8 mouse cellular contexts compared by ENCODE assay signal in genomic region chr1:58972851-58973365, GRCm38 (mm10). TPM values are rescaled to one million over a fixed set of nuclear protein-coding genes. Genes with fewer than 3 reads are reported as not detected.
DNase-seq lines count a peak whose midpoint lies in the region; ATAC-seq and TF ChIP-seq lines count a peak whose summit lies in the region.

No protein-coding gene starts in this region.

- 0 out of 2 replicates have a peak, but pooled peaks have one; percentile 12 for TF ChIP-seq CTCF in layer of hippocampus, adult 2 months (conservative IDR thresholded peaks at IDR 0.05)
- TF ChIP-seq CTCF in midbrain, postnatal 0 days (IDR thresholded peaks at IDR 0.05): no peak

- H3K36me3 ChIP-seq in hindbrain, embryonic 14.5 days (replicated peaks; ENCODE audit: control insufficient read depth, insufficient read depth): peaks cover 7% of the 10 kb centered on the region
- H3K36me3 ChIP-seq in midbrain, postnatal 0 days (ENCODE audit: insufficient read depth, low read length): peaks cover 5% of the 10 kb centered on the region; the same call in 1 of the 2 replicates

- ATAC-seq in hindbrain, embryonic 14.5 days (ENCODE audit: low FRiP score): no peak; the same call in 1 of the 2 replicates
- no peak; the same call in 1 of the 2 replicates for ATAC-seq in midbrain, postnatal 0 days (ENCODE audit: low FRiP score)

- no peaks in the 10 kb centered on the region for H3K9me3 ChIP-seq in hindbrain, embryonic 14.5 days (ENCODE audit: control insufficient read depth, low read length)
- H3K9me3 ChIP-seq in midbrain, postnatal 0 days (ENCODE audit: low read length): no peaks in the 10 kb centered on the region

- no peak for DNase-seq in layer of hippocampus, adult 2 months (ENCODE audit: low spot score in 2 of 2)
- no peak for DNase-seq in layer of hippocampus, adult 8-10 months (ENCODE audit: low spot score in 2 of 2)
- peak; percentile 84 to 86 for DNase-seq in cerebellum, postnatal 10 days
- peak; percentile 50 for DNase-seq in hindbrain, embryonic 14.5 days (ENCODE audit: low spot score)
- DNase-seq in midbrain, postnatal 0 days (ENCODE audit: low spot score): peak; percentile 71
- no peak for DNase-seq in spleen, adult 12 weeks (ENCODE audit: low spot score)
- no peak for DNase-seq in urinary bladder, postnatal 25 days (ENCODE audit: low spot score)
- DNase-seq in frontal cortex, postnatal 10 days (ENCODE audit: low spot score in 2 of 2): no peak

- H3K4me3 ChIP-seq in layer of hippocampus, adult 2 months: peak overlapping the region; percentile 92
- H3K4me3 ChIP-seq in hindbrain, embryonic 14.5 days (replicated peaks; ENCODE audit: low read length): peak overlapping the region; percentile 70
- peak overlapping the region; percentile 94 for H3K4me3 ChIP-seq in midbrain, postnatal 0 days (ENCODE audit: low read depth, low read length)

- H3K27ac ChIP-seq in layer of hippocampus, adult 2 months: peak overlapping the region; percentile 96
- H3K27ac ChIP-seq in hindbrain, embryonic 14.5 days: peak overlapping the region; percentile 80
- peak overlapping the region; percentile 83 for H3K27ac ChIP-seq in midbrain, postnatal 0 days (ENCODE audit: low read depth, low read length)

- WGBS in hindbrain, embryonic 14.5 days: 0% methylated on average over 28 of the region's 28 CpGs
- under 1% methylated on average over 28 of the region's 28 CpGs for WGBS in midbrain, postnatal 0 days

- H3K4me2 ChIP-seq in hindbrain, embryonic 14.5 days (replicated peaks): peak overlapping the region; percentile 60
- peak overlapping the region; percentile 68 for H3K4me2 ChIP-seq in midbrain, postnatal 0 days (ENCODE audit: low read depth, low read length, poor library complexity, severe bottlenecking)

- H3K27me3 ChIP-seq in hindbrain, embryonic 14.5 days (ENCODE audit: control insufficient read depth, insufficient read depth, low read length): no peaks in the 10 kb centered on the region
- no peaks in the 10 kb centered on the region for H3K27me3 ChIP-seq in midbrain, postnatal 0 days (ENCODE audit: insufficient read depth, low read length)

- H3K9ac ChIP-seq in hindbrain, embryonic 14.5 days: peak overlapping the region; percentile 82
- peak overlapping the region; percentile 92 for H3K9ac ChIP-seq in midbrain, postnatal 0 days (replicated peaks; ENCODE audit: low read length, poor library complexity, severe bottlenecking)

- H3K4me1 ChIP-seq in hindbrain, embryonic 14.5 days (replicated peaks; ENCODE audit: control insufficient read depth, insufficient read depth, low read length): peaks cover 38% of the 10 kb centered on the region
- peaks cover 11% of the 10 kb centered on the region; the same call in 1 of the 2 replicates for H3K4me1 ChIP-seq in midbrain, postnatal 0 days (ENCODE audit: insufficient read depth, low read length)

RNA-seq across cellular contexts. Expression of gene Trak2, which starts 0.3 kb away (rescaled TPM):
- total RNA-seq in layer of hippocampus, adult 2 months (2021): 100 to 1,000 TPM; 118 to 133 TPM
- 100 to 1,000 TPM; 107 to 129 (median 113) TPM for total RNA-seq in layer of hippocampus, adult 8-10 months (2022)
- 18.0 and 20.5 TPM in 2 replicates for polyA plus RNA-seq in hindbrain, embryonic 14.5 days (2014; fragmentation: Nextera tagmentation; extraction: Ambion mirVana)
- total RNA-seq in midbrain, postnatal 0 days (2014; rRNA removed): 40.4 and 46.7 TPM in 2 replicates
- polyA plus RNA-seq in midbrain, postnatal 0 days (2015; fragmentation: Nextera tagmentation; extraction: Ambion mirVana): 11.5 and 13.3 TPM in 2 replicates

RNA-seq across cellular contexts. Expression of gene Stradb, which starts 0.4 kb away (rescaled TPM):
- total RNA-seq in layer of hippocampus, adult 2 months (2021): 10 to 100 TPM; 37.2 to 44.4 TPM
- total RNA-seq in layer of hippocampus, adult 8-10 months (2022): 10 to 100 TPM; 29.0 to 40.0 (median 38.1) TPM
- 103 and 111 TPM in 2 replicates for polyA plus RNA-seq in hindbrain, embryonic 14.5 days (2014; fragmentation: Nextera tagmentation; extraction: Ambion mirVana)
- total RNA-seq in midbrain, postnatal 0 days (2014; rRNA removed): 53.3 and 53.9 TPM in 2 replicates
- 108 and 115 TPM in 2 replicates for polyA plus RNA-seq in midbrain, postnatal 0 days (2015; fragmentation: Nextera tagmentation; extraction: Ambion mirVana)

Comparison
In these comparisons a context has a peak if more than half of its experiments do, and no peak if none do; other contexts are left out.
1. DNase-seq: peak in cerebellum, postnatal 10 days (2 of 2), hindbrain, embryonic 14.5 days (single experiment) and midbrain, postnatal 0 days (single experiment); none in layer of hippocampus, adult 2 months (0 of 2), layer of hippocampus, adult 8-10 months (0 of 2), spleen, adult 12 weeks (single experiment), urinary bladder, postnatal 25 days (single experiment) and frontal cortex, postnatal 10 days (0 of 2).
2. Peak in every context shown above with its lines, with median percentiles within 50 percentile points of each other: H3K27ac ChIP-seq and H3K4me3 ChIP-seq.